Mouse (Mus musculus) kidney, embryonic 16.5 days (tissue): ENCODE results near the gene Hsf5. TPM values are rescaled to one million over a fixed set of nuclear protein-coding genes. Genes with fewer than 3 reads are reported as not detected.

Source experiments
- ATAC-seq: fragments of 200-750 bp; cut with Nextera tagmentation; 2 replicates; pipeline ENCODE4 v1.8.0; 2017; ENCODE audit warnings: moderate TSS enrichment; ENCODE audit not compliant: low FRiP score, low TSS enrichment
- H3K27ac ChIP-seq: fragments of 300-500 bp; sonication (generic); 2 replicates; pipeline ENCODE4 v1.5.1; 2014; ENCODE audit warnings: low read length
- H3K27me3 ChIP-seq: fragments of 300-500 bp; sonication (generic); 2 replicates; pipeline ENCODE4 v1.6.1; 2014; ENCODE audit warnings: low read length, control low read depth, mixed read lengths; ENCODE audit not compliant: insufficient read depth
- H3K36me3 ChIP-seq: fragments of 300-500 bp; sonication (generic); 2 replicates; pipeline ENCODE4 v1.6.1; 2014; ENCODE audit warnings: low read length, control low read depth, mixed read lengths; ENCODE audit not compliant: insufficient read depth
- H3K4me1 ChIP-seq: fragments of 300-500 bp; sonication (generic); 2 replicates; pipeline ENCODE4 v1.6.1; 2014; ENCODE audit warnings: low read length, control low read depth, mixed read lengths; ENCODE audit not compliant: insufficient read depth
- H3K4me2 ChIP-seq: fragments of 300-500 bp; sonication (generic); replicated peaks from 2 replicates; pipeline ENCODE4 v1.6.1; 2014; ENCODE audit warnings: low read depth, low read length
- H3K4me3 ChIP-seq: fragments of 300-500 bp; sonication (generic); 2 replicates; pipeline ENCODE4 v1.5.1; 2014; ENCODE audit warnings: mild to moderate bottlenecking, low read length
- H3K9ac ChIP-seq: fragments of 300-500 bp; sonication (generic); replicated peaks from 2 replicates; pipeline ENCODE4 v1.6.1; 2014; ENCODE audit warnings: low read length
- H3K9me3 ChIP-seq: fragments of 300-500 bp; sonication (generic); 2 replicates; pipeline ENCODE4 v1.6.1; 2016; ENCODE audit warnings: low read length, control low read depth
- WGBS: fragments of 180-500 bp; shearing (Covaris S2); extraction: QIAGEN DNeasy Blood & Tissue Kit; methylation state at CpG from one replicate; pipeline ENCODE4 v1.1.7; 2014; 5-methylcytosine and 5-hydroxymethylcytosine counted together
- polyA plus RNA-seq: library from polyadenylated mRNA; unstranded; fragments of >200 nt; fragmentation: Nextera tagmentation; extraction: Ambion mirVana; gene quantifications from 2 replicates; pipeline ENCODE4 v1.2.1, GENCODE M21; 2015

The Hsf5 gene
- polyA plus RNA-seq, 1 experiment from 2014 or later = 0.17 TPM

DNA sequence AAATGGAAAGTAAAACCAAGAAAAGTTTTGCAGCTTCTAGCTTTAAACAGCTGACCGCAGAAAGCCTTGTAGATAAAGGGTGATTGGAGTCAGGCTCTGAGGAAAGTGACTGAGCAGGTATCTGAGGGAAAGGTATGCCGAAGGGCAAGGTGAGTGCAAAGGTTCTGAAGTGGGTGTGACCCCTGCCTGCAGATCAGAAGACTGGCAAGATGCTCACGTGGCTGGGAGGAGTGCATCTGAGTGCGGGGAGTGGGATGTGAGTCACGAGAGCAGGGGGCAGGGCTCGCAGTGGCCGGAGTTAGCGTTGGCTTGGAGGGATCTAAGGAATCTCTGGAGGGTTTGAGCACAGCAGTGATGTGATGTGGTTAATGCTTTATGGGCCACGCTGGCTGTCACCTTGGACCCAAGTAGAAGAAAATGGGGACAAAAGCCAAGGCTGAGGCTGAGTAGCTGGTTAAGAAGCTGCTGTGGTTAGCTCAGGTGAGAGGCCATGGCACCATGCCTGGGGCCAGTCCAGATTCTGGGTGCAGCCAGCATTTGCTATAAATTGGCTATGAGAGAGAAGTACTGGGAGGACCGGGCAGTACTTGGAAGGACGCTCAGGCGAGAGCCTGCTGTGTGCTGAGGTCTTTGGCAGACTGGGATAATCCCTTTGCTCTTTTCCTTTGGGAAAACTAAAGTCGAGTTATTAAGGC is 17.4 kb upstream of the Hsf5 start:
- no peak for ATAC-seq
- WGBS = 90% methylated on average over 13 of the region's 13 CpGs
- H3K4me2 ChIP-seq = no peak overlapping the region

DNA sequence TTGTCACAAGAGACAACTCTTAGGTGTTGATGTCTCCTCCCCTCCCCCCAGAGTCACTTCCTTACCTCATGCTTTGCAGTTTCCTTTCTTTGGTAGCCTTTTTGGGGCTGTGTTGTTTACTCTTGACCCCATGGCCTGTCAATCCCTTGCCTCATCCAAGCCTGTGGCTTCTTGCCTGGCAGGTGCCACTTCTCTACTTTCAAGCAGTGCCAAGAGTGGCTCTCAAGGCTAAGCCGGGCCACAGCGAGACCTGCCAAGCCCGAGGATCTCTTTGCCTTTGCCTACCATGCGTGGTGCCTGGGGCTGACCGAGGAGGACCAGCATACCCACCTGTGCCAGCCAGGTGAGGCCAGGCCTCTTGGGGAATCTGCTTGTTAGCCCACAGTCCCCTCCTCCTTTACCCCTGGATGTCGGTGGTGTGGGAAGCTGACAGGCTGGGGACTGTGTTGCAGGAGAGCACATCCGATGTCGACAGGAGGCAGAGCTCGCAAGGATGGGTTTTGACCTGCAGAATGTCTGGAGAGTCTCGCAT is 16.6 kb upstream of the Hsf5 start:
- H3K4me1 ChIP-seq = peaks cover 13% of the 10 kb centered on the region
- H3K27me3 ChIP-seq = no peaks in the 10 kb centered on the region
- WGBS = 89% methylated on average over 10 of the region's 10 CpGs
- no peak for ATAC-seq
- no peak overlapping the region for H3K4me3 ChIP-seq
- H3K9me3 ChIP-seq = no peaks in the 10 kb centered on the region
- no peak overlapping the region for H3K27ac ChIP-seq
- H3K4me2 ChIP-seq = no peak overlapping the region
- no peak overlapping the region for H3K9ac ChIP-seq
- H3K36me3 ChIP-seq = peaks cover 81% of the 10 kb centered on the region

More for the DNA sequence above, 17.4 kb upstream of the Hsf5 start:
- H3K4me1 ChIP-seq = peaks cover 17% of the 10 kb centered on the region
- peaks cover 73% of the 10 kb centered on the region for H3K36me3 ChIP-seq
- no peak overlapping the region for H3K9ac ChIP-seq
- H3K27me3 ChIP-seq = no peaks in the 10 kb centered on the region
- H3K4me3 ChIP-seq = no peak overlapping the region
- H3K9me3 ChIP-seq = no peaks in the 10 kb centered on the region
- no peak overlapping the region for H3K27ac ChIP-seq

DNA sequence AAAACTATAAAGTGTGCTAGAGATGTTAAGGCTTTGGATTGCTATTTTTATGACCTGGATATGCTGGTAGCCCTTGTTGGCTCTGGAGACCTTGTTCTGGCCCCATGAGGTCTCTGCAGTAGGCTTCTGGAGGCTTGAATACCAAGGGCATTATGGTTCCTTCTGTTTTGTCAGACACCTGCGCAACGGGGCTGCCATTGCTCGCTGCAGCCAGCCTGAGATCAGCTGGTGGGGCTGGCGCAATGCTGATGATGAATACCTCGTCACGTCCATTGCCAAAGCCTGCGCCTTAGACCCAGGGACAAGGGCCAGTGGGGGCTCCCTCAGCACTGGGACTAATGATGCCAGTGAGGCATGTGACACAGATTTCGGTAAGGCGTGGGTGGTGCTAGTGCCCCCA is 14.7 kb upstream of the Hsf5 start:
- no peaks in the 10 kb centered on the region for H3K9me3 ChIP-seq
- H3K27me3 ChIP-seq = no peaks in the 10 kb centered on the region
- ATAC-seq = no peak
- no peaks in the 10 kb centered on the region for H3K4me1 ChIP-seq
- no peak overlapping the region for H3K4me2 ChIP-seq
- no peak overlapping the region for H3K27ac ChIP-seq
- H3K4me3 ChIP-seq = no peak overlapping the region
- WGBS = 92% methylated on average over 9 of the region's 9 CpGs
- H3K9ac ChIP-seq = no peak overlapping the region
- H3K36me3 ChIP-seq = peaks cover 92% of the 10 kb centered on the region

DNA sequence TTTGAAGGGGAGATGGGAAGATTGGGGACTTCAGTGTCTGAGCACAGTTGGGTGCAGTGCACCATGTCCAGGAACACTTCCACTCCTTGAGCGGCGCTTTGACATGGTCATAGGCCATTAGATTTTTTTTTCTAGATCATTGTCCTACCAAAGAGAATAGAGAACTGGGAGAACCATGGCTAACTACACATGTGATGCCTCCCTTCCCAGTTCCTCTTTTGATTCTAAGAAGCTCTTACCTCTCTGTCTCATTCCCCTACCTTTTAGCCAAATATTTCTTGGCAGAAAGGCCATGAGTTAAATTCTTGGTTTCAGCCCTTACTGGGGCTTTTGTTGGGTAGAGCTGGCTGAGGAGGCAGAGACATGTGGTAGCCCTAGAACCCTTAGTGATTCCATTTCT is 13.4 kb upstream of the Hsf5 start:
- H3K27me3 ChIP-seq = no peaks in the 10 kb centered on the region
- H3K9ac ChIP-seq = no peak overlapping the region
- H3K4me3 ChIP-seq = no peak overlapping the region
- H3K27ac ChIP-seq = no peak overlapping the region
- H3K9me3 ChIP-seq = no peaks in the 10 kb centered on the region
- 92% methylated on average over 2 of the region's 2 CpGs for WGBS
- H3K36me3 ChIP-seq = peaks cover 91% of the 10 kb centered on the region
- H3K4me2 ChIP-seq = no peak overlapping the region
- no peak for ATAC-seq
- H3K4me1 ChIP-seq = no peaks in the 10 kb centered on the region

DNA sequence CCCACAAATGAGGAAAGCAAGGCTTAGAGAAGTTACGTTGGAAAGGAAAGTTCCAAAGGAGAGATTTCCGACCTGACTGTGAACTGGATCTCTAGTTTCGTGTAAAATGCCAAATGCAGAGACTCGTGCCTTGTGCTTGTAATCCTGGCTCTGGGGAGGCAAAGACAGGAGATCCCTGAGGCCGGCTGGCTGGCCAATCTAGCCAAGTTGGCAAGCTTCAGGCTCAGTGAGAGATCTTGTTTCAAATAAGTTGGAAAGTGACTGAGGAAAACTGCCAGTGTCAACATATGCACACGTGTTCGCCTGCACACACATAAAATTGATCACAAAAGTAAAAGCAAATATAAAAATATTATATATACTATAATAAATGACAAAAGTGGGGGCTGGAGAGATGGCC is 7.7 kb upstream of the Hsf5 start:
- Histone ChIP-seq H3K4me2 (no peak overlapping the region), H3K27ac (no peak overlapping the region), H3K9me3 (no peaks in the 10 kb centered on the region), H3K27me3 (no peaks in the 10 kb centered on the region), H3K4me3 (no peak overlapping the region), H3K36me3 (peaks cover 86% of the 10 kb centered on the region), H3K9ac (no peak overlapping the region), H3K4me1 (no peaks in the 10 kb centered on the region)
- no peak for ATAC-seq
- WGBS = 88% methylated on average over 7 of the region's 7 CpGs

DNA sequence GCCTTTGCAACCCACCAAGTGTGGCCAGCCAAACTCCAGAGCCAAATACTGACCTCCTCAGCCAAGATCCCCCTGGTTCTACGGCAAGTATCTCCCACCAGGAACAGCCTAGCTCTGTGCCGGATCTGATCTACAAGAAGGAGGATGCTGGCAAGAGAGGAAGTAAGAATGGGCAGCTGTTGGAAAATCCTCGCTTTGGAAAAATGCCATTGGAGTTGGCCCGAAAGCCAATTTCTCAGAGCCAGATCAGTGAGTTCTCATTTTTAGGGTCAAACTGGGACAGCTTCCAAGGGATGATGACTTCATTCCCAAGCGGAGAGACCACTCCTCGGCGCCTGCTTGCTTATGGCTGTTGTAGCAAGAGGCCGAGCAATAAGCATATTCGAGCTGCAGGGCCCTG is 5.4 kb upstream of the Hsf5 start:
- H3K27ac ChIP-seq = no peak overlapping the region
- no peak for ATAC-seq
- H3K36me3 ChIP-seq = peaks cover 85% of the 10 kb centered on the region
- WGBS = 89% methylated on average over 9 of the region's 9 CpGs
- no peak overlapping the region for H3K4me3 ChIP-seq
- H3K4me1 ChIP-seq = no peaks in the 10 kb centered on the region
- no peaks in the 10 kb centered on the region for H3K27me3 ChIP-seq
- H3K9ac ChIP-seq = no peak overlapping the region
- H3K9me3 ChIP-seq = no peaks in the 10 kb centered on the region
- H3K4me2 ChIP-seq = no peak overlapping the region

DNA sequence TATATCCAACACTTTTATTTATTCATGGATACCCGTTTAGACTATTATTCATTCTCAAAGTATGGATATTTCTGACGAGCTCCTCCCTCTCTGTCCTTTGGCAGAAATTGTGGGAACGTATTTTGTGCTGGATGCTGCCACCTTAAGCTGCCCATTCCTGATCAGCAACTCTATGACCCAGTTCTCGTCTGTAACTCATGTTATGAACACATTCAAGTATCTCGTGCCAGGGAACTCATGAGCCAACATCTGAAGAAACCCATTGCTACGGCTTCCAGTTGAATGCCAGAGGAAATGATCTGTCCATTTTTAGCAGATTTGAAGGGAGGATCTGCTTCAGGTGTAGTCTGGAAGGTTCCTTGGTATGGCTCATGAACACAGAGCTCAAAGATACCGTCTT is 3.0 kb upstream of the Hsf5 start:
- no peak for ATAC-seq
- Histone ChIP-seq H3K36me3 (peaks cover 90% of the 10 kb centered on the region), H3K27me3 (no peaks in the 10 kb centered on the region), H3K4me2 (no peak overlapping the region), H3K4me1 (no peaks in the 10 kb centered on the region), H3K9me3 (peaks cover 10% of the 10 kb centered on the region), H3K27ac (no peak overlapping the region), H3K9ac (no peak overlapping the region), H3K4me3 (no peak overlapping the region)
- WGBS = 92% methylated on average over 7 of the region's 7 CpGs

DNA sequence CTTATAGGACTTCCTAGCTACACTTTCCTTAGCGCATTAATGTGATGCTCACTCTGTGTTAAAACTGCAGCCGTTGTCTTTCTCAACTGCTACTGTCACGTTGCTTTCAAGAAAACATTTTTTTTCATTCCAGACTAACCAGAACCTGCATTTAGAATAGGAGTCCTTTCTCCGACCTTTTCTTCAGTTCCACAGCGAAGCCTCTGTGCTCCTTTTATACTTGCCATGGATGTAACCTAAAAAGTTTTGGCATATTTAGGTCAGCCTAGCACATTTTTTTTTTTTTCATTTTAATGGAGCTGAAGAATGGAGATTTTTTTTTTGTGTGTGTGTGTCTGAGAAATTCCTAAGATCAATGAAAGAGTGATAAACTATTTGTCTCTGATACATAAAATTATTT is 1.4 kb upstream of the Hsf5 start:
- H3K27ac ChIP-seq = no peak overlapping the region
- H3K9me3 ChIP-seq = peaks cover 10% of the 10 kb centered on the region
- H3K36me3 ChIP-seq = peaks cover 79% of the 10 kb centered on the region
- H3K4me2 ChIP-seq = no peak overlapping the region
- WGBS = 97% methylated on average over 5 of the region's 5 CpGs
- H3K9ac ChIP-seq = no peak overlapping the region
- no peaks in the 10 kb centered on the region for H3K4me1 ChIP-seq
- H3K27me3 ChIP-seq = no peaks in the 10 kb centered on the region
- ATAC-seq = no peak
- no peak overlapping the region for H3K4me3 ChIP-seq

DNA sequence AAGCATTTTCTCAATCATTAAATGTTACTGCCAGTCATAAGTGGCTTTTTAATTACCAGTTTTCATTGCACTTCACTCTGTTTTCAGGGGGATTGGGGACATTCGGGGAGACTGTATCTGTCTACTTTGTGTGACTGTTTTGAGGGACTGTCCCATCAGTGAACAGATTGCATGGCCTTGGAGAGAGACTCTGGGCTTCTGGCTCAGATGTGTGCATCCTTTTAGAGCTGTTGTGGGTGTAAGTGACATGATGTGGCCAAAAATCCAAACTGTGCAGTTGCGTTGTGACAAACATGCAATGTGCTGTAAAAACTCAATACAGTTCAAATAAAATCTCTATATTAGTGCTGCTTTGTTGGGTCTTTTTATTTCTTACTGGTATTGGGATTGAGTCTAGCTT is 1.0 kb upstream of the Hsf5 start:
- no peak overlapping the region for H3K27ac ChIP-seq
- ATAC-seq = no peak
- peaks cover 10% of the 10 kb centered on the region for H3K9me3 ChIP-seq
- 96% methylated on average over 2 of the region's 2 CpGs for WGBS
- H3K36me3 ChIP-seq = peaks cover 75% of the 10 kb centered on the region
- no peak overlapping the region for H3K9ac ChIP-seq
- no peaks in the 10 kb centered on the region for H3K4me1 ChIP-seq
- no peak overlapping the region for H3K4me3 ChIP-seq
- H3K27me3 ChIP-seq = no peaks in the 10 kb centered on the region
- H3K4me2 ChIP-seq = no peak overlapping the region

DNA sequence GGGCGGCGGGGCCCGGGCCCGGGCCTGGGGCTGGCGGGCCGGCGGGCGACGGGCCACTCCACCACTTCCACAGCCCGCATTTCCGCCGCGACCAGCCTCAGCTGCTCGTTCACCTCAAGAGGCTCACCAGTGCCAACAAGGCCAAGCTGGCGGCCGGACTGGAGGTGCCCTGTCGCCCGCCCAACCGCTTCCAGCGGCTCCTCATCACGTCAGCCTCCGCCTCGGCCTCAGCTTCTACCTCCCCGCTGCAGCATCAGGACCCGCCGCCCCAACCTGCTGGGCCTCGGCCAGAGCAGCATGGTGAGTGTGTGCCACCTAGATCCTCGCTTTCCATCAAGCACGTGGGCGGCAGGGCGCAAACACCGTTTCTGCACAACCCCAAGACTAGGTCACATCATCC is 642 bp downstream of the Hsf5 start:
- Histone ChIP-seq H3K9me3 (peaks cover 10% of the 10 kb centered on the region), H3K4me3 (no peak overlapping the region), H3K36me3 (peaks cover 59% of the 10 kb centered on the region), H3K9ac (no peak overlapping the region), H3K4me1 (no peaks in the 10 kb centered on the region), H3K4me2 (no peak overlapping the region), H3K27ac (no peak overlapping the region), H3K27me3 (no peaks in the 10 kb centered on the region)
- WGBS = 95% methylated on average over 12 of the region's 32 CpGs
- no peak for ATAC-seq
